Mouse (Mus musculus): ENCODE measurements around the gene Suclg1.

Suclg1 gene

GRCm38 (mm10) chr6:73249851-73250250 lies 1.7 kb downstream of the Suclg1 start:
- no peak for DNase-seq (ENCODE audit: low read depth, low spot score)

- DNase-seq (ENCODE audit: low read depth, low spot score): no peak
Measured at GRCm38 (mm10) chr6:73251336-73251735, 3.2 kb downstream of the Suclg1 start.

- no peak for DNase-seq (ENCODE audit: low read depth, low spot score)
Measured at GRCm38 (mm10) chr6:73252396-73252795, 4.2 kb downstream of the Suclg1 start.

GRCm38 (mm10) chr6:73253006-73253405 lies 4.8 kb downstream of the Suclg1 start:
- no peak for DNase-seq (ENCODE audit: low read depth, low spot score)

- DNase-seq (ENCODE audit: low read depth, low spot score): no peak
Measured at GRCm38 (mm10) chr6:73253584-73253983, 5.4 kb downstream of the Suclg1 start.

- DNase-seq (ENCODE audit: low read depth, low spot score): no peak
Measured at GRCm38 (mm10) chr6:73254307-73255228, 6.4 kb downstream of the Suclg1 start.

- DNase-seq (ENCODE audit: low read depth, low spot score): no peak
Measured at GRCm38 (mm10) chr6:73257068-73257467, 8.9 kb downstream of the Suclg1 start.

- no peak for DNase-seq (ENCODE audit: low read depth, low spot score)
Measured at GRCm38 (mm10) chr6:73260110-73260509, 11.9 kb downstream of the Suclg1 start.

- DNase-seq (ENCODE audit: low read depth, low spot score): no peak
Measured at GRCm38 (mm10) chr6:73264801-73265200, 16.6 kb downstream of the Suclg1 start.

- no peak for DNase-seq (ENCODE audit: low read depth, low spot score)
Measured at GRCm38 (mm10) chr6:73267738-73268311, 19.6 kb downstream of the Suclg1 start.

- no peak for DNase-seq (ENCODE audit: low read depth, low spot score)
Measured at GRCm38 (mm10) chr6:73269374-73269773, 21.2 kb downstream of the Suclg1 start.

- no peak for DNase-seq (ENCODE audit: low read depth, low spot score)
Measured at GRCm38 (mm10) chr6:73271546-73272091, 23.4 kb downstream of the Suclg1 start.

GRCm38 (mm10) chr6:73275002-73275401 lies 26.8 kb downstream of the Suclg1 start:
- DNase-seq (ENCODE audit: low read depth, low spot score): no peak

GRCm38 (mm10) chr6:73279681-73280080 lies 31.5 kb downstream of the Suclg1 start:
- DNase-seq (ENCODE audit: low read depth, low spot score): no peak

GRCm38 (mm10) chr6:73280546-73281115 lies 32.4 kb downstream of the Suclg1 start:
- DNase-seq (ENCODE audit: low read depth, low spot score): no peak

GRCm38 (mm10) chr6:73286326-73286725 lies 38.1 kb downstream of the Suclg1 start:
- peak; percentile 5 for DNase-seq (ENCODE audit: low read depth, low spot score)

- DNase-seq (ENCODE audit: low read depth, low spot score): no peak
Measured at GRCm38 (mm10) chr6:73306837-73307236, 58.7 kb downstream of the Suclg1 start.

GRCm38 (mm10) chr6:73308685-73309520 lies 60.7 kb downstream of the Suclg1 start:
- no peak for DNase-seq (ENCODE audit: low read depth, low spot score)

GRCm38 (mm10) chr6:73311335-73311734 lies 63.2 kb downstream of the Suclg1 start:
- DNase-seq (ENCODE audit: low read depth, low spot score): no peak

GRCm38 (mm10) chr6:73311786-73312185 lies 63.6 kb downstream of the Suclg1 start:
- DNase-seq (ENCODE audit: low read depth, low spot score): no peak

- DNase-seq (ENCODE audit: low read depth, low spot score): peak; percentile 74
Measured at GRCm38 (mm10) chr6:73314923-73315603, 66.9 kb downstream of the Suclg1 start.
